Mouse (Mus musculus) heart, adult 2 months (tissue): ENCODE measurements around the gene Npdc1. TPM values are rescaled to one million over a fixed set of nuclear protein-coding genes. Genes with fewer than 3 reads are reported as not detected.

Experiments
- DNase-seq, 2 experiments: peaks; one replicate each; pipeline ENCODE4 v3.0.0; 2021
- H3K27ac ChIP-seq: fragments of 200-600 bp; 2 replicates; pipeline ENCODE4 v1.8.1; 2022
- H3K27me3 ChIP-seq: fragments of 200-500 bp; 2 replicates; pipeline ENCODE4 v1.6.1; 2012; ENCODE audit warnings: mild to moderate bottlenecking, low read length, inconsistent platforms, mixed read lengths; ENCODE audit not compliant: control insufficient read depth, insufficient read depth
- H3K36me3 ChIP-seq: fragments of 200-500 bp; 2 replicates; pipeline ENCODE4 v1.6.1; 2012; ENCODE audit warnings: low read length, inconsistent platforms; ENCODE audit not compliant: control insufficient read depth, insufficient read depth
- H3K4me1 ChIP-seq: fragments of 200-500 bp; 2 replicates; pipeline ENCODE4 v1.6.1; 2011; ENCODE audit warnings: low read length; ENCODE audit not compliant: control insufficient read depth, insufficient read depth
- H3K4me3 ChIP-seq: fragments of 200-600 bp; 2 replicates; pipeline ENCODE4 v1.8.1; 2022
- H3K79me2 ChIP-seq: fragments of 200-500 bp; replicated peaks from 2 replicates; pipeline ENCODE4 v1.6.1; 2012; ENCODE audit warnings: mild to moderate bottlenecking, inconsistent platforms, low read length, moderate library complexity, mixed read lengths; ENCODE audit not compliant: control insufficient read depth, insufficient read depth
- H3K9ac ChIP-seq: fragments of 200-500 bp; 2 replicates; pipeline ENCODE4 v1.6.1; 2012; ENCODE audit warnings: low read depth, mild to moderate bottlenecking, control low read depth, inconsistent platforms, low read length, mixed read lengths
- CTCF ChIP-seq: fragments of 200-600 bp; IDR thresholded peaks from 2 replicates; pipeline ENCODE4 v1.8.1; 2022; ENCODE audit warnings: antibody characterized with exemption, mild to moderate bottlenecking, moderate library complexity
- EP300 ChIP-seq: fragments of 200-500 bp; IDR thresholded peaks from 2 replicates; pipeline ENCODE4 v1.6.1; 2011; ENCODE audit warnings: low read depth, low read length, control low read depth; ENCODE audit not compliant: insufficient read depth
- POLR2A ChIP-seq: fragments of 200-500 bp; IDR thresholded peaks from 2 replicates; pipeline ENCODE4 v1.6.1; 2011; ENCODE audit warnings: mild to moderate bottlenecking, low read depth, low read length, control low read depth; ENCODE audit not compliant: insufficient read depth
- WGBS: fragments of 180-500 bp; shearing (Covaris S2); methylation state at CpG from one replicate; pipeline ENCODE4 v1.1.7; 2018; 5-methylcytosine and 5-hydroxymethylcytosine counted together
- intact Hi-C: fragments of 180-260 bp; cut with DNase I; formaldehyde crosslinking; loops from one replicate; pipeline ENCODE4 v1.15.1; 2025
- polyA plus RNA-seq: library from polyadenylated mRNA; depleted of rRNA; stranded (reverse); fragments of >200 nt; gene quantifications from 2 replicates; pipeline ENCODE4 v1.2.3, GENCODE M21; 2012
- total RNA-seq, 2 experiments: library from RNA; stranded (reverse); gene quantifications; 2 replicates each; pipeline ENCODE4 v1.2.3; 2021

Npdc1 gene
- total and polyA plus RNA-seq, 3 experiments: 21.3 to 47.8 (median 30.4) TPM

GRCm38 (mm10) chr2:25425481-25425880, 26.3 kb downstream of the Npdc1 start:
- 48% methylated on average over 27 of the region's 27 CpGs for WGBS
- H3K36me3 ChIP-seq: no peaks in the 10 kb centered on the region
- no peak overlapping the region for H3K27ac ChIP-seq
- no peak overlapping the region for H3K4me3 ChIP-seq
- H3K27me3 ChIP-seq: no peaks in the 10 kb centered on the region
- TF ChIP-seq POLR2A (no peak), EP300 (no peak), CTCF (no peak)
- no peaks in the 10 kb centered on the region; the same call in 1 of the 2 replicates for H3K4me1 ChIP-seq
- H3K79me2 ChIP-seq: no peaks in the 10 kb centered on the region
- DNase-seq: no peak
- H3K9ac ChIP-seq: no peak overlapping the region
- intact Hi-C loops: loop anchor here (10.0 kb wide), 1 partner anchor 129 kb away; the partner anchor contains the start of gene Edf1

DNA sequence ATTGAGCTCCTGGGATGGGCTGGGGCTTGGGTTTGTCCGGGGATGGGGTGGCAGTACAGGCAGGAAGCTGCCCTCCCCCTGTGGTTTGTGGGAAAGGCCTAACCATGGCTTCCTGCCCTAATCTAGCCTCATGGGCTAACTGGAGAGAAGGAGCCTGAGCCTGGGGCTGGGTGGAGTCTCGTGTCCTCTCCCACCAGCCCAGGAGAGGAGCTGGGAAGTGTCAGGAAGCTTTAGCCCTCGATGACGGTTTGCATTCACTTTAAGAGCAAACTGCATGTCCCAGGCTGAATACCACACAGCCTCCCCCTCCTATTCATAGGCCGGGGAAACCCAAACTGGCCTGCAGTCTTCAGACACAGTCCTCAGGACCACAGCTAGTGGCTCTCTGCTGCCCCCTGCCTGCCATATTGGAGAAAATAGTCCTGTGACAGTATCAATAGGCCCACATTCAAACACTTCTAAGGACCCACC, 27.6 kb downstream of the Npdc1 start:
- Histone ChIP-seq H3K79me2 (no peaks in the 10 kb centered on the region), H3K27me3 (no peaks in the 10 kb centered on the region), H3K36me3 (no peaks in the 10 kb centered on the region), H3K4me1 (no peaks in the 10 kb centered on the region; the same call in 1 of the 2 replicates), H3K9ac (no peak overlapping the region), H3K27ac (no peak overlapping the region), H3K4me3 (no peak overlapping the region)
- peak; percentile 69 to 75 for DNase-seq
- intact Hi-C loops: loop anchor here (2.0 to 10.0 kb wide), 2 partner anchors 50 to 128 kb away; partner anchors contain the start of gene Edf1
- TF ChIP-seq POLR2A: no peak
- peak; percentile 81 for TF ChIP-seq CTCF
- WGBS: 26% methylated on average over 5 of the region's 5 CpGs

GRCm38 (mm10) chr2:25427256-25427655, 28.1 kb downstream of the Npdc1 start:
- H3K9ac ChIP-seq: no peak overlapping the region
- H3K4me3 ChIP-seq: no peak overlapping the region
- no peaks in the 10 kb centered on the region for H3K27me3 ChIP-seq
- WGBS: 86% methylated on average over 5 of the region's 5 CpGs
- TF ChIP-seq EP300: no peak
- H3K79me2 ChIP-seq: no peaks in the 10 kb centered on the region
- H3K36me3 ChIP-seq: no peaks in the 10 kb centered on the region
- H3K4me1 ChIP-seq: no peaks in the 10 kb centered on the region; the same call in 1 of the 2 replicates
- DNase-seq: no peak
- intact Hi-C loops: loop anchor here (2.0 to 10.0 kb wide), 2 partner anchors 50 to 128 kb away; partner anchors contain the start of gene Edf1
- H3K27ac ChIP-seq: no peak overlapping the region

DNA sequence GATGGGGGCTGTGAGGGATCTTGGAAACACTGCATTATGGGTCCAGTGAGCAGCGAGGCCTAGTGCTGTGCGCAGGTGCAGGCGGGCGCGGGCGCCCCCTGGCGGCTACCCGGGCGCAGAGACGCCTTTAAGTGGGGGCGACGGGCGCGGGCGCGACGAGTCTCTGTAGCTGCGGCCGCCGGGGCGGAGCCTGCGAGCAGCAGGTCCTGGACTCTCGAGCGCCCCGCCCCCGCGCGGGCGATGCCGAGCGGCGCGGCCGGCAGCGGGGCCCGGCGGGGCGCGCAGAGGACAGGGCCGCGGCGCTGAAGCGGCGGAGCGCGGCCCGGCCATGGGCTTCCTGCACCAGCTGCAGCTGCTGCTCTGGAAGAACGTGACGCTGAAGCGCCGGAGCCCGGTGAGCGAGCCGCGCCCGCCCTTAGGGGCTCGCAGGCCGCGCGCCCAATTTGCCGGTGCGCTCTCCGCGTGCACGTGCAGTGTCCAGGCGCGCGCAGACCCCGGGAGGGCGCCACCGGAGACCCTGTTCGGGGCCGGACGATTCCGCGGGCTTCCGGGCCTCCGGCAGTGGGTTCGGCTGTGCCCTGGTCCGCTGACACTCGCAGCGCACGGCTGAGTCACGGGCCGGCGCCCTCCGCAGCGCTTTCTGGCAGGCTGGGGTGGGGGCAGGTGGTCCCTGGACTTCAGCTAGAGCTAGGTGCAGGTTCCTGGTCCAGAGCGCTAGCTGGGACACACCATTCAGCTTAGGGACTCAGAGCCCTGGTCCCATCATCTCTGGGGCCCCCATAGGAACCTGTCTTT, 29.5 kb downstream of the Npdc1 start, which contains the start of gene Abca2:
Abca2 (plus strand) TSS at position 262 of the 795 bp plus-strand sequence.
- no peaks in the 10 kb centered on the region for H3K79me2 ChIP-seq
- peak; percentile 95 to 96 for DNase-seq
- no peaks in the 10 kb centered on the region; the same call in 1 of the 2 replicates for H3K4me1 ChIP-seq
- peak within 1 kb of the TSS; percentile 81 for H3K9ac ChIP-seq
- WGBS: under 1% methylated on average over 85 of the region's 89 CpGs
- no peaks in the 10 kb centered on the region for H3K27me3 ChIP-seq
- peak within 1 kb of the TSS; percentile 83 for H3K4me3 ChIP-seq
- peak within 1 kb of the TSS; percentile 74 for H3K27ac ChIP-seq
- intact Hi-C loops: loop anchor here (2.0 to 10.0 kb wide), 2 partner anchors 54 to 126 kb away; partner anchors contain the start of gene Edf1
- TF ChIP-seq POLR2A (no peak), CTCF (peak; percentile 89)
- no peaks in the 10 kb centered on the region for H3K36me3 ChIP-seq

DNA sequence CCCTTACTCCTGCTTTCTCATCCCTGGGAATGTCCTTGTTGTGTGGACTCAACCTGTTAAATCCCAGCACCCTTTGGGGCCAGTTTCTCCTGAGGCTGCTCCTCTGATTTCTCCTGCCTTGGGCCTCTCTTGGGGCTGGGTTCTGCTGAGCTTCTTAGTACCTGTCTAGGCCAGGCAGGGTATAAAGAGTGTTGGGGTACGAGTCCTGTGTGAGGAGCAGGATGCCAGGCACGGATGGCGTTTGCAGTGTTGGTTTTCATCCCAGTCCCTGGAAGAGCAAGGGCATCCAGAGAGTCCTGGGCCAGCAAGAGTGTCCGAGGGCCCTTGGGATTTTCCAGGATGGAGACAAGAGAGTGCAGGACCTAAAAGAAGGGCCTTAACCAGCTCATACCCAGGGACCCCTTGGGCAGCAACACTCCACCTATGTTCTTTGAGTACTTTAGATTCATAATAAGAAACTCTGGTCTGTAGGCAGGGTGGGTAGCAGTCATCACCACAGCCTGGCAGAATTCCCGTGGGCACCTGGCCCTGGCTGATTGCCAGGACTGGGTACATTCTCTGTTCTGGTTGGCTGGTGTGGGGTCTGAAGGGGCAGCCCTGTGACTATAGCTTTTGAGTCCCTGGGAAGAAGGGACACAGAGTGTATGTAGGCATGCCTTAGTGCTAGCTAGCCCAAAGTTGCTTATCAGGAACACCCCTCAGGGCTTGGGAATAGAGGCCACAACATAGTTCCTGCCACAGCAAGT, 30.5 kb downstream of the Npdc1 start:
- Histone ChIP-seq H3K36me3 (no peaks in the 10 kb centered on the region), H3K27ac (no peak overlapping the region), H3K27me3 (no peaks in the 10 kb centered on the region), H3K4me1 (no peaks in the 10 kb centered on the region; the same call in 1 of the 2 replicates), H3K79me2 (no peaks in the 10 kb centered on the region), H3K4me3 (no peak overlapping the region), H3K9ac (no peak overlapping the region; the same call in 1 of the 2 replicates)
- intact Hi-C loops: loop anchor here (2.0 to 10.0 kb wide), 3 partner anchors 31 to 125 kb away; partner anchors contain the start of genes Edf1 and Paxx
- no peak for DNase-seq
- no peak for TF ChIP-seq CTCF
- no peak for TF ChIP-seq EP300
- no peak for TF ChIP-seq POLR2A
- 47% methylated on average over 5 of the region's 5 CpGs for WGBS
